Mouse (Mus musculus) c-Kit-positive CD71-positive TER-119-negative erythroid progenitor cells, embryonic 14.5 days (primary cell): ENCODE data around the gene Olfr459.

ENCODE experiments used
- DNase-seq: peaks from one replicate; pipeline ENCODE4 v3.0.0-alpha.2; 2013; ENCODE audit warnings: low read depth

Olfr459 gene

DNA sequence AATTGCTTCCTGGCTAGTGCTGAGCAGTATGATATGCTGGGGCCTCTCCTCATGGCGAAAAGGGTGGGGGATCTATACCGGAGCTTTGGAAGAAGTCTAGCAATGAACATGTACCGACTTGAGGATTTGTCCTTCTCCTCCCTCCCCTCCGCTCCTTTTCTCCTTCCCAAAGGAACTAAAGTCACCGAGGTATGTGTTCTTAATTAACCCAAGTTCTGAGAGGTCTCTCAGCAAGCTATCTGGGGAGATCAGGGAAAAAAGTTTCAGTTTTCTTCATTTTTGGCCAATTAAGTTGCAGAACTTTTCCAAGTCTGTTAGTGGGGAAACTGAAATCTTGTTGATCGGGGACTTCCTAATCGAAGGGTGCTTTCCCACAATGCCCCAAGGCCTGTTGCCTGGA, at the start of gene Olfr459:
Gene Olfr459, minus strand, starts transcription at position 101 of the 400 bp plus-strand sequence.
- DNase-seq, result no peak

GRCm38 (mm10) chr6:41824086-41824485, 49.1 kb upstream of the Olfr459 start:
- no peak for DNase-seq

- no peak for DNase-seq
These were observed 11.7 kb upstream of the Olfr459 start for GRCm38 (mm10) chr6:41786700-41787099.

DNA sequence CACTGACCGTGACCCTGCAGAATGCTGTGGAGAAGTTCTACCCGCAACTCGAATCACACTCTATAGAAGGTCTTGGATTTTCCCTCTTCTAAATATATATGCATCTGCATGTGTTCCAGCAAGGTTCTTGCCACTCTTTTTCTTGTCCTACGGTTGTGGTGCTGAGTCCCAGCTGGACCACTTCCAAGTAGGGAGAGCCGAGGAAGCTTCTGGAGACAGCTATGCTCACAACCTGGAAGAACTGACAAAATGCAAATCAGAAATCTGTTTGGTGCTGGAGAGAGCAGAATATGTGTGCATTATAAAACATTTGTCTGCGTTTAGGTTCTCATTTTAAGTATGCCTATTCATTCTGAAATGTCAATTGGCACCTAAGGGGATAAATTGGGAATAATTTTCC, 744 bp upstream of the Olfr459 start:
- no peak for DNase-seq

- no peak for DNase-seq
These were observed 5.1 kb downstream of the Olfr459 start for GRCm38 (mm10) chr6:41769872-41770271.

- no peak for DNase-seq
These were observed 10.7 kb downstream of the Olfr459 start for GRCm38 (mm10) chr6:41764306-41764705.

GRCm38 (mm10) chr6:41762370-41762757, 12.6 kb downstream of the Olfr459 start:
- DNase-seq, result no peak

DNA sequence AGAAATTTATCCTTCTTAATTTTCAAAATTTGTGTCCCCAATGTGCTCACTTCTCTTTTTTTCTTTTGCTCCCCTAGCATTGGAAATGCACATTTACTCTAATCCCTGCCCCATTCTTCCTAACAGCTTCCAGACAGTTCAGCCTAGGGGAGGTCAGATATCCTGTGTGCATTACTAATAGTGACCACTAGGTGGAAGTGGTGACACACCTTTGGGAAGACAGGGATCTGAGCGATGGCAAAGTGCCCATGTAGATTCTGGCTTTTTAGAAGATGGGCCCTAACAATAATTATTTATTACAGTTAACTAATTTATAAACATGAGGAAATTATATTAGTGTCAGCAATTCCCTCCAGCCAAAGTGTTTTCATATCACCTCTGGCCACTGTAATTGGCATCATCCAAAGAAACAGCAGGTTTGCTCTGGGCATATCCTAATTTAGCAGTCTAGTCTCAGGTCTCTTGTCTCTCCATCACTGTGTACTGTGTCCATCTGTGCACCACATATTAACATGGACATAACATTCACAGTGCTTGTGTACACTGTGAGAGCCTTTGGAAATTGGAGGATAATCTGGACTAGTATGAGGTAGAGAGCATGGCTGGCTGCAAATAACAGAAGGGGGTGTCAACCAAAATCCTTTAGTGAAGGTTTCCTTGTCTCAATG, 13.1 kb downstream of the Olfr459 start:
- peak; percentile 41 for DNase-seq

GRCm38 (mm10) chr6:41759618-41760017, 15.4 kb downstream of the Olfr459 start:
- DNase-seq, result no peak

GRCm38 (mm10) chr6:41758421-41758820, 16.6 kb downstream of the Olfr459 start:
- DNase-seq, result no peak

- no peak for DNase-seq
These were observed 17.8 kb downstream of the Olfr459 start for GRCm38 (mm10) chr6:41757199-41757598.

GRCm38 (mm10) chr6:41754626-41755025, 20.4 kb downstream of the Olfr459 start:
- DNase-seq, result no peak

DNA sequence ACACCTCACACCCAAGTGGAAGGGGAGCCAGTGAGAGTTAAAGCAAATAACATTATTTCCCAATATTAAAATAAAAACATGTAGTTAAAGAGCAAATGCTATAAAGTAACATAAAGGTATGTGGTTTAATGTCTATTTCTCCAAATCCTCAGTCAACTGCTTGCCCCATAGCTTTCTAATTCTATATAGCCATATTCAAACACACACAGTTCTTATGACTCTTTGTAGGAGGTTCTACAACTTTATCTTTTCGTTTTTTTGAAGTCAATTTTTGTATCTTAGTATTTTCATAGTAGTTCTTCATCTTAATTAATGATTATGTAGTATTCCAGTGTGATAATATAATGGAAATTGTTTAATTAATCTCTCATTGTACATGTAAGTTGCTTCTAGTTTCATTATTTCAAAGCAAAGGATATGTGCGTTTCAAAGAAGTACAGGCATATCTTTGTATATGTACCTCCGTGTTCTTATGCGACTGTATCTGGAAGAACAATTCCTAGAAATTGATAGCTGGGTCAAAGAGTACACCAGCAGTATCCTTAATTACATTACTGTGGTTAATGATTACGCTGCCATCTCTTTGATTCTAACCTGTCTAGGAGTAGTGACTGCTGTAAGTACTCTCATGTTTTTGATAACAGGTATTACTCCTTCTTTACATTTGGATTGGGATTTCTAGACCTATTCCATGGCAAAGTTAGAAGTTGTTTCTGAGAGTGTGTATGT, 30.1 kb downstream of the Olfr459 start:
- no peak for DNase-seq

GRCm38 (mm10) chr6:41741101-41741500, 33.9 kb downstream of the Olfr459 start:
- DNase-seq, result no peak

DNA sequence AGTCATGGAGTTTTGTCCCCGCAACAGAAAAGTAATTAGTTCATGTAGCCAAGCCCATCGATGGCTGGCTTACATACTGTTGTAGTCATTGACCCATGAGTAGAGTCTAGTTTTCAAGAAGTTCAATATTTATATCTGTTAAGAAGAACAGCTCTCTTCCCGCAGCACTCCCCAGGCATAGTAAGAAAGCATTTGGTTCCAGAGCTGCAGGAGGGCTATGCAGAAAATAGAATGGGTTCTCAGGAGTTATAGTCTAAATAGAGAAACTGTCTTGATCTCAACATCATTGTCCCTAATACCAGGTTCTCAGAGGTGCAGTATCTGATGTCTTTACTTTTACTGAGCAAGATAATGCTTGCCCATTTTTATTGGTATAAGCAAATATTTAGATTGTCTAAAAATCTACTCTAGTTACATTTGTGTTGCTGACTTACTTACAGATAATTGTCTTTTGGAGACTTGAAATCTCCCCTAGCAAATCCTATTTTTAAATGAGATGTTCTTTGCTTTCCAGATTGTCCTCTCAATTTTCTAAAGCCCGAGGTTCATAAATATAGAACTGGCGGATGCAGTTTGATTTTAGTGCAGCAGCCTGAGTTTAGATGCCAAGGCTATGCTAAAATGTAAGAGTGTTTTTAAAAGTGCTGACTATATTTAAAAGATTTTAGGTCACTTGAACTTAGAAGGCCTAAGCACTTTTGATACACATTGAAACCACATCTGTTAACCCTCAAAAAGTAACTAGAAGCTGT, 40.1 kb downstream of the Olfr459 start:
- no peak for DNase-seq

GRCm38 (mm10) chr6:41727989-41728609, 46.9 kb downstream of the Olfr459 start:
- no peak for DNase-seq

- no peak for DNase-seq
These were observed 53.5 kb downstream of the Olfr459 start for GRCm38 (mm10) chr6:41721430-41721829.
